Mouse (Mus musculus): ENCODE data around the gene Wdr89.

Wdr89 gene

GRCm38 (mm10) chr12:75670611-75671010 is 1.3 kb upstream of the Wdr89 start:
- in situ Hi-C loops (cut with MboI, MseI), result loop anchor here (10.0 kb wide), 1 partner anchor 54 kb away; no protein-coding TSS in a partner anchor

GRCm38 (mm10) chr12:75668916-75669257 is 450 bp downstream of the Wdr89 start:
- in situ Hi-C loops (cut with MboI, MseI), result loop anchor here (5.0 kb wide), 1 partner anchor 103 kb away; no protein-coding TSS in a partner anchor

GRCm38 (mm10) chr12:75668221-75668620 is 1.1 kb downstream of the Wdr89 start:
- in situ Hi-C loops (cut with MboI, MseI), result loop anchor here (5.0 kb wide), 1 partner anchor 104 kb away; no protein-coding TSS in a partner anchor

GRCm38 (mm10) chr12:75666939-75667338 is 2.4 kb downstream of the Wdr89 start:
- in situ Hi-C loops (cut with MboI, MseI), result loop anchor here (5.0 kb wide), 1 partner anchor 105 kb away; no protein-coding TSS in a partner anchor

DNA sequence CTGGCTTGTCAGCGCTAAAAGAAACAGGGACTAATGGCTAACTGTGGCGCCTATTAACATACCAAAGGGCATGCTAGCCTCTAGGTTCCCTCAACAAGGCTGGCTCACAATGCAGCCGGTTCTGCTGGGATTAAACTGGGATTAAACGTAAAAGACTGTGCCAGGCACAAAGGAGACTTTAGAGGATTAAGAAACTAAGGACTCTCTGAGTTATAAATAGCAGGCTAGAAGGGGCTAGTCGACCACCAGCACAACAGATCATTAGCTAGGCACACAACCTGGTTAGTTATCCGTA is 4.9 kb downstream of the Wdr89 start:
- in situ Hi-C loops (cut with MboI, MseI), result no loop called here

GRCm38 (mm10) chr12:75663646-75664515 is 5.5 kb downstream of the Wdr89 start:
- in situ Hi-C loops (cut with MboI, MseI), result no loop called here

- in situ Hi-C loops (cut with MboI, MseI), result no loop called here
Measured at GRCm38 (mm10) chr12:75662376-75662775, 7.0 kb downstream of the Wdr89 start.

DNA sequence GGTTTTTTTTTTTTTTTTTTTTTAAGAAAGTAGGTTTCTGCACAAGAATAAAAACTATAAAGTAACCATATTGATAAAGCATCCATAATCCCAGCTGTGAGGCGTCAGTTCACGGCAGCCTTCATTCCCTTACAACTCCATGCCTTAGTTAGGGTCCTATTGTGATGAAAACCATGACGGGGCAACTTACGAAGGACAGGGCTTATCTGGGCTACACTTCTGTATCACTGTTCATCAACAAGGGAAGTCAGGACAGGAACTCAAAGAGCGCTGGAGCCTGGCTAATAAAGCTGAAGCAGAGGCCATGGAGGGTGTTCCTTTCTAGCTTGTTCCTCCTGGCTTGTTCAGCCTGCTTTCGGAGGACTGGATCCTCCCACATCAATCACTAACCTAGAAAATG is 10.9 kb downstream of the Wdr89 start:
- in situ Hi-C loops (cut with MboI, MseI), result no loop called here

DNA sequence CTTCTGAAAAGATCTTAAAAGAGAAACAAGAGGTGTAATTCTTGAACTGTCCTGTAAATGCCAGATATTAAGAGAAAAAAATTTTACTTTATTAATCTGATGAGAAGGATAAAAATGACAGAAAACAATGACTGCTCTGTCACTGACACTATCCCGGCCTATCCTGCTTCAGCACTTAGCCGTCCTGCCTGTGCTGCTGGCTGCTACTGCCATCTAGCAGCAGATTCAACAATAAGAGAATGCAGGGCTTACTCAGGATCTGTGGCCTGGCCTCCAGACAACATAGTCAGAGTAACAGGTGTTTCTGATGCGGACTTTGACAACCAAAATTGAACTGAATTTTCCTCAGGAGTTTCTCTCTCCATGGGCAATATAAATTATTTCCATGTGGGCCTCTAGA is 12.8 kb downstream of the Wdr89 start:
- in situ Hi-C loops (cut with MboI, MseI), result no loop called here

GRCm38 (mm10) chr12:75654247-75654801 is 15.0 kb downstream of the Wdr89 start:
- in situ Hi-C loops (cut with MboI, MseI), result no loop called here

DNA sequence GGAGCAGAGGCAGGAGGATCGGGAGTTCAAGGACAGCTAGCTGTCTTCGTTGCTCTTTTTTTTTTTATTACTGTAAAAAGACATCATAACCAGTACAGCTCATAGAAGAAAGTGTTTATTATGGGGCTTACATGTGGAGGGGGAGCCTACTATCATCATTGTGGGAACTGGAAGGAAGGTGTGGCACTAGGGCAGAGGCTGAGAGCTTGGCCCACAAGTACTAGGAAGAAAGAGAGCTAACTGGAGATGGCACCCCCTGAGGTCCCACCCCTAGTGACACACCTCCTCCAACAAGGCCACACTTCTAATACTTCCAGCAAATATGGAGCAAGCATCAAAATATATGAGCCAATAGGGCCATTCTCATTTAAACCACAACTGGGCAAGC is 19.6 kb downstream of the Wdr89 start:
- in situ Hi-C loops (cut with MboI, MseI), result loop anchor here (10.0 to 25.0 kb wide), 2 partner anchors 205 to 1312 kb away; no protein-coding TSS in a partner anchor

GRCm38 (mm10) chr12:75649058-75649705 is 20.2 kb downstream of the Wdr89 start:
- in situ Hi-C loops (cut with MboI, MseI), result loop anchor here (10.0 to 25.0 kb wide), 2 partner anchors 204 to 1312 kb away; no protein-coding TSS in a partner anchor

DNA sequence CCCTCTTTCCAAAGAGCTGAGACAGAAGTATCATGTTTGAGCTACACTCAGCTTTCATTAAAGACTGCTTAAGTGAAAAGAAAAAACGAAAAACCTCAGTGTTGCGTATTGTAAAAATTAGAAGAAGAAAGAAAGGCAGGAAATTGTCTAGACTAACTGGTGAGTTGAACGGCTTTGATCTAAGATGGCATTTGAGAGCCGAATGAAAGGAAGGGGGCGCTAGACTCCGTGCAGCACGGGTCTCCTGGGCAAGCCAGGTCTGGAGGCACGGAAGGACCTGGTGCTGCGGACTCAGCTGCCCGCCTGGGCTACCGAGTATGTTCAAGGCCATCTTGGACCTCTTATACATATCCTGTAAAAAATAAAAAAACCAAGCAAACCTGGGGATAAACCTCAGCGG is 21.1 kb downstream of the Wdr89 start:
- in situ Hi-C loops (cut with MboI, MseI), result loop anchor here (10.0 to 25.0 kb wide), 2 partner anchors 203 to 1311 kb away; no protein-coding TSS in a partner anchor

- in situ Hi-C loops (cut with MboI, MseI), result loop anchor here (10.0 to 25.0 kb wide), 2 partner anchors 203 to 1310 kb away; no protein-coding TSS in a partner anchor
Measured at GRCm38 (mm10) chr12:75647663-75648062, 21.7 kb downstream of the Wdr89 start.

DNA sequence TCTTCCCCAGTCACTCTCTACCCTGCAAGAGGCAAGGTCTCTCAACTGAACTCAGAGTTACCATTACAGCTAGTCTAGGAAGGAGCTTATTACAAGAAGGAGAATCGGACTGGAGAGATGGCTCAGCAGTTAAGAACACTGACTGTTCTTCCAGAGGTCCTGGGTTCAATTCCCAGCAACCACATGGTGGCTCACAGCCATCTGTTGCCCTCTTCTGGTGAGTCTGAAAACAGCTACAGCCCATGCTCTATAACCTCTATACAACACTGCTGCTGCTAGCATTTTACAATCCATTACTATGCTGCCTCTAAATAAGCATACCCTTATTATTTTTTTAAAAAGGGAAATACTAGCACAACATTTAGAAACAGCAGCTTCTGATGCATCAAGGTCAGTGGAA is 23.6 kb downstream of the Wdr89 start:
- in situ Hi-C loops (cut with MboI, MseI), result loop anchor here (10.0 to 25.0 kb wide), 2 partner anchors 201 to 1308 kb away; no protein-coding TSS in a partner anchor

GRCm38 (mm10) chr12:75641726-75642125 is 27.6 kb downstream of the Wdr89 start:
- in situ Hi-C loops (cut with MboI, MseI), result loop anchor here (10.0 to 25.0 kb wide), 2 partner anchors 197 to 1304 kb away; no protein-coding TSS in a partner anchor

DNA sequence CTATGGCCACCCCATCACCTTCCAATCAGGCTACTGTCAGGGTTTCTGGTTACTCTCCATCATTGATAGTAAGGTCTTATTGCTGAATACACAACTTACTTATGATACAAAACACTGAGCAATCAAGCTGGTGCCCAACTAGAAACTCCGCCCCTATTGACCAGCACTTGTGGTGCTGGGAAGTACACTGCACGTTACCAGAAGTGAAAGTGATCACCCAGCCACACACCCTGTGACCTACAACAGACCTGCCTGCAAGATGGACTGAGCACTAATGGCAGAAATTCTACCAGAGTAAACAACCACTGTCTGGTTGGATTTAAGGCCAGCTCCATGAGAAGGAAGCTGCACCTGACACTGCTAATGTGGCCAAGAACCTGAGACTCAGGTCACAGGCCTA is 31.0 kb downstream of the Wdr89 start:
- in situ Hi-C loops (cut with MboI, MseI), result loop anchor here (25.0 kb wide), 1 partner anchor 1301 kb away; no protein-coding TSS in a partner anchor

- in situ Hi-C loops (cut with MboI, MseI), result loop anchor here (25.0 kb wide), 1 partner anchor 1300 kb away; no protein-coding TSS in a partner anchor
Measured at GRCm38 (mm10) chr12:75637103-75637502, 32.2 kb downstream of the Wdr89 start.

GRCm38 (mm10) chr12:75635771-75636430 is 33.4 kb downstream of the Wdr89 start:
- in situ Hi-C loops (cut with MboI, MseI), result loop anchor here (25.0 kb wide), 1 partner anchor 1299 kb away; no protein-coding TSS in a partner anchor

DNA sequence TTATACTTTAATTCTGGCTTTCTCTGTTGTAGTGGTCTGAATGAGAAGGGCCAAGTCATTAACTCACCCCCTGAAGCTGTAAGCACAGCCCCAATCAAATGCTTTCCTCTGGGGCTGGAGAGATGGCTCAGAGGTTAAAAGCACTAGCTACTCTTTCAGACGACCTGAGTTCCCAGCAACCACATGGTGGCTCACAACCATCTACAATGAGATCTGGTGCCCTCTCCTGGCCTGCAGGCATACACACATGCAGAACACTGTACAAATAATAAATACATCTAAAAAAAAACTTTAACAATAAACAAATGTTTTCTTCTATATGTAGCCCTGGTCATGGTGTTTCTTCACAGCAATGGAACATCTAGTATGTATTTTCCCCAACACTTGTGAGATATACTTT is 39.7 kb downstream of the Wdr89 start:
- in situ Hi-C loops (cut with MboI, MseI), result loop anchor here (25.0 kb wide), 1 partner anchor 1292 kb away; no protein-coding TSS in a partner anchor

GRCm38 (mm10) chr12:75623292-75623691 is 46.0 kb downstream of the Wdr89 start:
- in situ Hi-C loops (cut with MboI, MseI), result no loop called here
